Mouse (Mus musculus) lung, adult 2 months (tissue): ENCODE results near the gene 1700057G04Rik.

ENCODE experiments used
- CTCF ChIP-seq: fragments of 200-500 bp; IDR thresholded peaks from 2 replicates; pipeline ENCODE4 v1.5.1; 2011; ENCODE audit warnings: mild to moderate bottlenecking, low read length, control low read depth; ENCODE audit not compliant: insufficient read depth
- POLR2A ChIP-seq: fragments of 200-500 bp; IDR thresholded peaks from 2 replicates; pipeline ENCODE4 v1.6.1; 2011; ENCODE audit warnings: low read depth, mild to moderate bottlenecking, control low read depth, low read length, borderline replicate concordance; ENCODE audit errors: extremely low read depth

- TF ChIP-seq CTCF, result no peak
- TF ChIP-seq POLR2A, result no peak
Measured at GRCm38 (mm10) chr9:92267732-92268131, 41.4 kb upstream of the 1700057G04Rik start.
